Mouse (Mus musculus) limb, embryonic 14.5 days (tissue): ENCODE results near the gene Kif21b. TPM values are rescaled to one million over a fixed set of nuclear protein-coding genes. Genes with fewer than 3 reads are reported as not detected.

Source experiments
- ATAC-seq: fragments of 200-750 bp; cut with Nextera tagmentation; 2 replicates; pipeline ENCODE4 v1.8.0; 2017; ENCODE audit warnings: low read depth, moderate number of reproducible peaks, moderate TSS enrichment; ENCODE audit not compliant: low FRiP score
- DNase-seq: peaks from one replicate; pipeline ENCODE4 v3.0.0-alpha.2; 2015; ENCODE audit warnings: low spot score
- H3K27ac ChIP-seq: fragments of 300-500 bp; sonication (generic); replicated peaks from 2 replicates; pipeline ENCODE4 v1.5.1; 2014; ENCODE audit warnings: low read depth, mild to moderate bottlenecking, low read length, moderate library complexity, mixed read lengths
- H3K27me3 ChIP-seq: fragments of 300-500 bp; sonication (generic); 2 replicates; pipeline ENCODE4 v1.6.1; 2014; ENCODE audit warnings: low read length, mixed read lengths; ENCODE audit not compliant: control insufficient read depth, insufficient read depth
- H3K36me3 ChIP-seq: fragments of 300-500 bp; sonication (generic); 2 replicates; pipeline ENCODE4 v1.6.1; 2014; ENCODE audit warnings: mild to moderate bottlenecking, low read length, moderate library complexity, mixed read lengths; ENCODE audit not compliant: control insufficient read depth, insufficient read depth
- H3K4me1 ChIP-seq: fragments of 300-500 bp; sonication (generic); 2 replicates; pipeline ENCODE4 v1.6.1; 2014; ENCODE audit warnings: antibody characterized with exemption, low read length, mixed read lengths; ENCODE audit not compliant: control insufficient read depth, insufficient read depth
- H3K4me2 ChIP-seq: fragments of 300-500 bp; sonication (generic); replicated peaks from 2 replicates; pipeline ENCODE4 v1.6.1; 2014; ENCODE audit warnings: low read depth, mild to moderate bottlenecking, low read length, moderate library complexity; ENCODE audit not compliant: severe bottlenecking
- H3K4me3 ChIP-seq: fragments of 300-500 bp; sonication (generic); replicated peaks from 2 replicates; pipeline ENCODE4 v1.5.1; 2014; ENCODE audit warnings: low read length
- H3K9ac ChIP-seq: fragments of 300-500 bp; sonication (generic); 2 replicates; pipeline ENCODE4 v1.6.1; 2014; ENCODE audit warnings: mild to moderate bottlenecking, low read depth, low read length, moderate library complexity; ENCODE audit not compliant: severe bottlenecking
- H3K9me3 ChIP-seq: fragments of 300-500 bp; sonication (generic); 2 replicates; pipeline ENCODE4 v1.6.1; 2016; ENCODE audit warnings: low read length; ENCODE audit not compliant: control insufficient read depth
- POLR2A ChIP-seq: fragments of 200-500 bp; IDR thresholded peaks from 2 replicates; pipeline ENCODE4 v1.8.0; 2012; ENCODE audit warnings: inconsistent platforms, mild to moderate bottlenecking, moderate library complexity, borderline replicate concordance; ENCODE audit not compliant: insufficient read depth, insufficient read length; ENCODE audit errors: extremely low read depth
- WGBS: fragments of 180-500 bp; shearing (Covaris S2); extraction: QIAGEN DNeasy Blood & Tissue Kit; methylation state at CpG from one replicate; pipeline ENCODE4 v1.1.7; 2014; 5-methylcytosine and 5-hydroxymethylcytosine counted together
- polyA plus RNA-seq, 2 experiments: library from polyadenylated mRNA; depleted of rRNA in 1 of 2; stranded (reverse) in 1 of 2; unstranded in 1 of 2; fragments of >200 nt; fragmentation: Nextera tagmentation in 1 of 2; extraction: Ambion mirVana in 1 of 2; gene quantifications; 2 replicates each; pipeline versions ENCODE4 v1.2.1 to v1.2.3; 2012 to 2014

Gene Kif21b
- polyA plus RNA-seq, 2 experiments, result 3.6 to 10.9 TPM

DNA sequence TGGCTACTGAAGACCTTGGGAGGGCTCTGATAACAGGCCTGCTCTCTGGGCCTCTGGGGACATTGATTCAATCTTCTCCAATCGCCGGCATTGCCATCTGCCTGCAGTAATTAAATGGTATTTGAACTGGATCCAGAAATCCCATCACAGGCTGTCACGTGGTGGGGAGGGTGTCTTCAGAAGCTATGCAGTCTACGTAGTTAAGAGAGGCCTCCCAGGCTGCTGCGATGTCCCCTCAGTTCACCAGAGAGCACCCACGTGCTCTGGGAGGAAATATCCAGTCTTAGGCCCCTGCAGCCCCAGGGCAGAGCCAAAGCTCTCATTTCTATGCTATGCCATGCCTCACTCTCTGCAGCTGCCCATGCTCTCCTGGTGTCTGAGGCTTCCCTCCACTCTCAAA lies 11.1 kb downstream of the Kif21b start:
- WGBS, result 53% methylated on average over 6 of the region's 6 CpGs
- no peak for ATAC-seq
- H3K4me1 ChIP-seq, result peaks cover 30% of the 10 kb centered on the region

DNA sequence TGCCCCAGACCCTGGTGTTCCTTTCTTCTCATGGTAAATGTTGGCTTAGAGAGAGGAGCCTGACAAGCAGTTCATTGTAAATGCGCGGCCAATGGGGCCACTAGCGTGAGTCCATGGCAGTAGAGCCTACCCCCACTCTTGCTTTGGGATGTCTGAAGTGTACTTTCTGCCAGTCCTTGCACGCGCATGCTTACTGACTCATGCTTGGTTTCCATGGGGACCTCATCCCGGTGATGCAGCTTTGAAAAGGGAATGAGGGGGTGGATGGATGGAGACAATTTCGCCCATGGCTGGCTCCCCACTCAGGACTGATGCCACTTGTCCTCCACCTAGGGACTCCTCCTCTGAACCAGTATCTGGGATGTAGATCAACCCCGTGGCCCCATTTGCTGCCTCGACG lies 12.3 kb downstream of the Kif21b start:
- TF ChIP-seq POLR2A, result no peak
- H3K36me3 ChIP-seq, result peaks cover 26% of the 10 kb centered on the region
- H3K9me3 ChIP-seq, result no peaks in the 10 kb centered on the region
- ATAC-seq (no peak), DNase-seq (no peak)
- H3K9ac ChIP-seq, result no peak overlapping the region
- H3K27ac ChIP-seq, result no peak overlapping the region
- no peak overlapping the region for H3K4me3 ChIP-seq
- H3K27me3 ChIP-seq, result no peaks in the 10 kb centered on the region
- peaks cover 18% of the 10 kb centered on the region for H3K4me1 ChIP-seq
- H3K4me2 ChIP-seq, result no peak overlapping the region
- 92% methylated on average over 10 of the region's 10 CpGs for WGBS

More for the DNA sequence above, 11.1 kb downstream of the Kif21b start:
- Histone ChIP-seq H3K4me2 (no peak overlapping the region), H3K27ac (no peak overlapping the region), H3K9me3 (no peaks in the 10 kb centered on the region), H3K36me3 (peaks cover 14% of the 10 kb centered on the region), H3K4me3 (no peak overlapping the region), H3K27me3 (no peaks in the 10 kb centered on the region), H3K9ac (no peak overlapping the region)
- no peak for TF ChIP-seq POLR2A
- DNase-seq, result no peak

DNA sequence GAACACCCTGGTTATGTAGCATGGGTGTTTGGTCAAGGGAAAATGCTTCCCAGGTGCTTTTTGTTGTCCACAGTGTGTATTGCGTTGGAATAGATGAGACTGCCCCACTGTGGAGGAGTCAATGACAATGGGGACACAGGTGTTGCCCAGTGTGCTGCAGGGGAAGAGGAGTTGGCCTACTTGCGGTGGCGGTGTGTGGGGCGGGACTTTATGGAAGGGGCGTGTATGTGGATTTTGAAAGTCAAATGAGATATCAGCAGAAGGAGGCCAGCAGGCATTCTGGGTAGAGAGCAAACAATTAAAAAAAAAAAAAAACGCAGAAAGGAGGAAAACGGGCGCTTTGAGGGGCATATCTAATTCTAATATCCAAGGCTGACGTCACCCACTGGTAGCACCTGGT lies 18.5 kb downstream of the Kif21b start:
- Histone ChIP-seq H3K4me3 (no peak overlapping the region), H3K4me1 (no peaks in the 10 kb centered on the region), H3K9me3 (no peaks in the 10 kb centered on the region), H3K9ac (no peak overlapping the region), H3K27me3 (no peaks in the 10 kb centered on the region), H3K4me2 (no peak overlapping the region), H3K27ac (no peak overlapping the region), H3K36me3 (peaks cover 78% of the 10 kb centered on the region)
- ATAC-seq, result no peak
- no peak for TF ChIP-seq POLR2A
- DNase-seq, result no peak
- 85% methylated on average over 9 of the region's 9 CpGs for whole genome bisulfite sequencing

DNA sequence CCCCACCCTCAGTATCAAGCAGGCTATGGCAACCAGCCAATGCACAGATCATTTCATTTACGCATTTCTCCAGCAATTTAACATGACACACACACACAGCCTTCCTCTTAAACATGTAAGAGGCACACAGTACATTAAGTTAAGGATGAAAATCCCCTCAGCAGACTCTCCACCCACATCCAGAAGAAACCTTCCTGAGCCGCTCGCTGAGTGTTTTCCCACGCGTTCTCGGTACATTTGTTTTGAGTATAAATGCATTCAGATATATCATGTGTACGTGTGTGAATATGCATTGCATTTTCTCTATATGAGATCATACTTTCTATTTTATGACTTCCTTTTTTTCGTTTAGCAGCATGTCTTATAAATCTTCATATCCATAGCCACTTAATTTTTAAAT lies 20.2 kb downstream of the Kif21b start:
- Histone ChIP-seq H3K4me1 (no peaks in the 10 kb centered on the region), H3K27me3 (no peaks in the 10 kb centered on the region), H3K4me2 (no peak overlapping the region), H3K9me3 (no peaks in the 10 kb centered on the region), H3K27ac (no peak overlapping the region), H3K36me3 (peaks cover 79% of the 10 kb centered on the region), H3K9ac (no peak overlapping the region), H3K4me3 (no peak overlapping the region)
- ATAC-seq, result no peak
- DNase-seq, result no peak
- WGBS, result 75% methylated on average over 8 of the region's 8 CpGs
- TF ChIP-seq POLR2A, result no peak

DNA sequence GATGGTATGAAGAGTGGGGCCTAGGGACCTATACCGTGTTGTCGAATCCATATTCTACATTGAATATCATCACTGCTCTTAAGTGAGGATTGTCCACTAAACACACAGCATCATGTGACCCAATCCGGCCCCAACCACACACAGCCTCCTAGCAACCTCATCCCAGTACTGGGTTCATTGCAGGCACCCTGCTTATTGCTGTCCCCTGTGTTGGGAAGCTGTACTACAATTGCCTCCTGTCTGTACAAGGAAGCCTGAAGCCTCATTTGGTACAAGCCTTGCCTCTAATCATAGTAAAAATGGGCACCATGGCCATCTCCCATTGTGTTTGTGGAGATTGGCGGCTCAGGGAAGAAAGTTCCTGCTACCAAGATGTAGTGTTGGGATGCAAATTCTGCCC lies 25.1 kb downstream of the Kif21b start:
- ATAC-seq (no peak), DNase-seq (no peak)
- Histone ChIP-seq H3K4me3 (no peak overlapping the region), H3K4me1 (no peaks in the 10 kb centered on the region), H3K27me3 (no peaks in the 10 kb centered on the region), H3K9me3 (no peaks in the 10 kb centered on the region), H3K27ac (no peak overlapping the region), H3K4me2 (no peak overlapping the region), H3K36me3 (peaks cover 81% of the 10 kb centered on the region), H3K9ac (no peak overlapping the region)
- TF ChIP-seq POLR2A, result no peak
- WGBS, result 94% methylated on average over 4 of the region's 4 CpGs

DNA sequence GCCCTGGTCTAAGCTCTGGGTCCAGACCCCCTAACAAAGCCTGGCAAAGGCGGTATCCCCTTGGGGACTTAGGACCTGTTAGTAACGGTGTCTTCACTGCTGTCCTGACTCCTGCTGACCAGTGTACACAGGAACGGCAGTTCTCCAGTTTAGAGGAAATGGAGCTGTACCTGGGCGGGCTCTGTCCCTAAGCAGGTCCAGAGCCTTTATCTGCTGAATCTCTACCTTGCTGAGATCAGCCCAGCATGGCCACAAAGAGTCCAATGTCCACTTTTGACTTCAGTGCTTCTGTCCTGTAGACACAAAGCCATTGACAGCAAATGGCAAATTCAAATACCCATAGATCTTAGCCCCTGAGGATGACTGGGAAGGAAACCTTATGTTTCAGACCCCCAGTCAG lies 25.8 kb downstream of the Kif21b start:
- peaks cover 82% of the 10 kb centered on the region for H3K36me3 ChIP-seq
- 92% methylated on average over 4 of the region's 4 CpGs for WGBS
- ATAC-seq, result no peak
- no peak overlapping the region for H3K27ac ChIP-seq
- no peaks in the 10 kb centered on the region for H3K27me3 ChIP-seq
- DNase-seq, result no peak
- H3K9me3 ChIP-seq, result no peaks in the 10 kb centered on the region
- H3K9ac ChIP-seq, result no peak overlapping the region
- H3K4me2 ChIP-seq, result no peak overlapping the region
- no peaks in the 10 kb centered on the region for H3K4me1 ChIP-seq
- no peak overlapping the region for H3K4me3 ChIP-seq
- TF ChIP-seq POLR2A, result no peak
